Mouse (Mus musculus): ENCODE data around the gene Cab39l. TPM values are rescaled to one million over a fixed set of nuclear protein-coding genes. Genes with fewer than 3 reads are reported as not detected.

The Cab39l gene
- polyA plus RNA-seq, 1 experiment: 26.9 TPM

DNA sequence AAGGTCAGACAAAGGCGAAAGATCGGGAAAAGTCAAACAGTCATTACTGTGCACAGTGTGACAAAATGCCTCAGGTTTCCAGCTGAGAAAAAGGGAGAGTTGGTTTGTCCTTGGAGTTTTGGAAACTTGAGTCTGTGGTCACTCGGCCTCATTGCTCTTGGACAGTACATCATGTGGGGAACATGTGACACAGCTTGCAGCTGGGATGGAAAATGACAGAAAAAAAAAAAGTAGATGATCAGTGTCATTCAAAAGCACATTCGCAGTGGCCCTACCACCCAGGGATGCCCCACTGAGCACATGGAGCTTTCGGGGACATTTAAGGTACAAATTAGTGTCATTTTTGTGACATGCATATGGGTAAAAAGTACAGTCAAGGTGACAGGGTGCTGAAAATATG lies 57.2 kb downstream of the Cab39l start:
- no peak overlapping the region for H3K4me3 ChIP-seq (ENCODE audit: insufficient read depth, low read length)

DNA sequence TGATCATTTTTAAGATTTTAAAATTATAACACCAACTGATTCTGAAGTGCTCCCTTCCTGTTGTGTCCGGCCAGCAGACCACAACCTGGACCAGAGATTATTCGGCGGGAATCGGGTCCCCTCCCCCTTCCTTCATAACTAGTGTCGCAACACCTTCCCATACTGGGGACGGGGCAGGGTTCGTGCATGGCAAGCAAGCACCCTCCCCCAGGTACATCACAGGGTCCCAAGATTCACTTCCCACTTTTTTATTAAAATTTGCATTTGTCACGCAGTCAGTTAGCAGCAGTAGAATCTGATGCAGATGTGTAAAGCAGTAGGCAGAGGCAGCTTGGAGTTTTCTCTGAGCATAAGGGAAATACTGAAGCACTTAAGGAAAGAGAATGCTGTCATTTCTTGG lies 64.1 kb downstream of the Cab39l start:
- no peak overlapping the region for H3K27ac ChIP-seq (ENCODE audit: insufficient read depth, low read depth, low read length)
- H3K4me1 ChIP-seq (ENCODE audit: control insufficient read depth, insufficient read depth, low read length): peaks cover 16% of the 10 kb centered on the region
- no peak for TF ChIP-seq CTCF (IDR thresholded peaks at IDR 0.05; ENCODE audit: low read depth, low read length)
- no peak for TF ChIP-seq POLR2A (IDR thresholded peaks at IDR 0.05; ENCODE audit: borderline replicate concordance, low read depth, low read length)
- no peak overlapping the region for H3K4me3 ChIP-seq (ENCODE audit: insufficient read depth, low read length)

More for the DNA sequence above, 57.2 kb downstream of the Cab39l start:
- TF ChIP-seq CTCF (IDR thresholded peaks at IDR 0.05; ENCODE audit: low read depth, low read length) (no peak), POLR2A (IDR thresholded peaks at IDR 0.05; ENCODE audit: borderline replicate concordance, low read depth, low read length) (no peak)
- Histone ChIP-seq H3K4me1 (ENCODE audit: control insufficient read depth, insufficient read depth, low read length) (peaks cover 15% of the 10 kb centered on the region), H3K27ac (ENCODE audit: insufficient read depth, low read depth, low read length) (no peak overlapping the region)

DNA sequence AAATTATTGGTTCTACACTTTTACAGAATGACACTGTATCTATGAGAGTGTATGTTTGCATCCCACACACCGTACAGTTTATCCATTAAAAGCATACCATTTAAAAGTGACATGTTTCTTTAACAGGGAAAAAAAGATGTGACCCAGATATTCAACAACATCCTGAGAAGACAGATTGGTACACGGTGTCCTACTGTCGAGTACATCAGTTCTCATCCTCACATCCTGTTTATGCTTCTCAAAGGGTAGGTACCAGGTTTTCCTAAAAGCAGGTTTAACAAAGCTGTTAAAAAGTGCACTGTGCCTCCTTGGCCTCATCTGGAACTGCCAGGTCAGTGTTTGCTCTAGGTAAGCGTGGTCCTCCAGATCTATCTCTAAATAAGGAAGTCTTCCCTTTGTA lies 65.4 kb downstream of the Cab39l start:
- Histone ChIP-seq H3K27ac (ENCODE audit: insufficient read depth, low read depth, low read length) (no peak overlapping the region), H3K4me3 (ENCODE audit: insufficient read depth, low read length) (no peak overlapping the region), H3K4me1 (ENCODE audit: control insufficient read depth, insufficient read depth, low read length) (peaks cover 14% of the 10 kb centered on the region)
- TF ChIP-seq CTCF (IDR thresholded peaks at IDR 0.05; ENCODE audit: low read depth, low read length) (no peak), POLR2A (IDR thresholded peaks at IDR 0.05; ENCODE audit: borderline replicate concordance, low read depth, low read length) (no peak)

DNA sequence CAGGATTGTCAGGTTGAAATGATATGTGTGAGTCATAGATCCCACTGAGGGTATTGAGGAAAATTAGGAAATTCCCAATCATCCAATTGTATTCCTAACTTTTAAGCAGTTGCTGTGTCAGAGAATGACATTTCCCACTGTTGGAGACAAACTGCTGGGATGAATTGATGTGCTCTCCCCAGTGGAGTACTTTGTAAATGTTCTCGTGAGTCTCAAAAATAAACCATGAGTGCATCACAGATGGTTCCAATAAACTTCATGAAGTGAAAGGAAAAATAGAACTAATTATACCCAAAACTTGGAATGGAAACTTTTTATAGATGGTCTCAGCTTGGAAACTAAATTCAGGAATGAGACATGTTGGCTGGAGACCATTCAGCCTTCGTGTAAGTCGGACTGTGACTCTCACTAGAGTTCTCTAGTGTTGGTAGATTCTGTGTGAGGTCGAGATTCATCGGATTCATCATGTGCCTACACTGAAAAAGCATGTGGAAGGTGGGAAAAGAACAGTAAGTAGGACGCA lies 73.2 kb downstream of the Cab39l start:
- no peaks in the 10 kb centered on the region for H3K4me1 ChIP-seq (ENCODE audit: control insufficient read depth, insufficient read depth, low read length)
- no peak overlapping the region for H3K27ac ChIP-seq (ENCODE audit: insufficient read depth, low read depth, low read length)
- no peak for TF ChIP-seq POLR2A (IDR thresholded peaks at IDR 0.05; ENCODE audit: borderline replicate concordance, low read depth, low read length)
- no peak for TF ChIP-seq CTCF (IDR thresholded peaks at IDR 0.05; ENCODE audit: low read depth, low read length)
- H3K4me3 ChIP-seq (ENCODE audit: insufficient read depth, low read length): no peak overlapping the region

DNA sequence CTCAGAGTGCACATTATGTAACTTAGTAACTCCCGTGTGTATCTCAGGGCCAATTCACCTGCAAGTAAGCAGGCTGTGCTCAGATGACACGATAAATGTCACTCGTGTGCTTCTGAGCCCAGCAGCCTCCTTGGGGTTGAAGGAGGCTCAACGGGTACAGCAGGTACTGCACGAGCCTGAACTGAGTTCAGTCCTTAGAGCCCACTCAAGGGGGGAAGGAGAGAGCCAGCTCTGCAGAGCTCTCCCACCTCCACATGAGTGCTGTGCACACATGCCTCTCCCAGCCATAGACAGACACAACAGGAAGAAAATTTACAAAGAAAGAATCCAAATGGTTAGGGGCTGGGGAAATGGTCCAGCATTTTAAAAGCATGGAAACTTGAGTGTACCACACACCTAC lies 85.1 kb downstream of the Cab39l start:
- H3K4me3 ChIP-seq (ENCODE audit: insufficient read depth, low read length): no peak overlapping the region
- no peak overlapping the region for H3K27ac ChIP-seq (ENCODE audit: insufficient read depth, low read depth, low read length)
- TF ChIP-seq CTCF (IDR thresholded peaks at IDR 0.05; ENCODE audit: low read depth, low read length) (no peak), POLR2A (IDR thresholded peaks at IDR 0.05; ENCODE audit: borderline replicate concordance, low read depth, low read length) (no peak)
- no peaks in the 10 kb centered on the region for H3K4me1 ChIP-seq (ENCODE audit: control insufficient read depth, insufficient read depth, low read length)

DNA sequence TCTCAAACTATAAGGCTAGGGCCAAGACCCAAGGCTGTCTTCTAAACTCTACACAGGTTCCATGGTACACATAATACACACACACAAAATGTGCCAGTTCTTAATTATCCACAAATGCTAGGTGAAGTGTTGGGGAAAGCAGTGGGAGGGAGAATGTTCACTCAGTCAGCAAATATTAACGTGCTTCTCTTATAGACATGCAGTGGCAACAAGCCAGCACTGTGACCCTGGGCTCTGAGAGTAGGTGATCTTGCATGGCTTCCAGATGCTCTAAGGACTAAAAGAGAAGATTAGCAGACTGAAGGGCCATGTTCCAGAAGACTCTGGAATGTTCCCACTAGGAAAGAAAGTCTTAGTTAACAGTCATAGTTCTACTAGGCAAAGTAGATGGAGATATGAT lies 90.0 kb downstream of the Cab39l start:
- no peak overlapping the region for H3K27ac ChIP-seq (ENCODE audit: insufficient read depth, low read depth, low read length)
- no peak overlapping the region for H3K4me3 ChIP-seq (ENCODE audit: insufficient read depth, low read length)
- TF ChIP-seq CTCF (IDR thresholded peaks at IDR 0.05; ENCODE audit: low read depth, low read length) (no peak), POLR2A (IDR thresholded peaks at IDR 0.05; ENCODE audit: borderline replicate concordance, low read depth, low read length) (no peak)
- no peaks in the 10 kb centered on the region for H3K4me1 ChIP-seq (ENCODE audit: control insufficient read depth, insufficient read depth, low read length)

DNA sequence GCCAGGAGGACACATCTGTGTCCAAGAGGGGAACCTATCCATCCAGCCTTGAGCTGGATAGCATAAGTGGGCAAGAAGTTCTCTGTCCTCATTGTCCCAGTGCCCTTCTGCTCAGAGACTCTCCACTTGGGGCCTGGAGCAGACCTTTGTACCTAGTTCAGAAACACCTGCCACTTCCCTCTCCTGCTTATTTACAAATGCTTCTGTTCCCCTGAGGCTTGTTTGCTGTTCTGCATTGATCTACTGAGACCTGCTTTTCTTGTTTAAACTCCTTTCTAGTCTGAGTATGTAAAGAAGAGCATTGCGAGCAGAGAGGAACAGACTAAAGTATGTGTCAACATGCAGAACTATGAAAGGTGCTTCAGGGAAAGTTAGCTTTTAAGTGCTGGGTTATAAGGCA lies 92.2 kb downstream of the Cab39l start:
- no peak for TF ChIP-seq CTCF (IDR thresholded peaks at IDR 0.05; ENCODE audit: low read depth, low read length)
- no peak for TF ChIP-seq POLR2A (IDR thresholded peaks at IDR 0.05; ENCODE audit: borderline replicate concordance, low read depth, low read length)
- H3K4me3 ChIP-seq (ENCODE audit: insufficient read depth, low read length): no peak overlapping the region
- no peak overlapping the region for H3K27ac ChIP-seq (ENCODE audit: insufficient read depth, low read depth, low read length)
- H3K4me1 ChIP-seq (ENCODE audit: control insufficient read depth, insufficient read depth, low read length): no peaks in the 10 kb centered on the region

DNA sequence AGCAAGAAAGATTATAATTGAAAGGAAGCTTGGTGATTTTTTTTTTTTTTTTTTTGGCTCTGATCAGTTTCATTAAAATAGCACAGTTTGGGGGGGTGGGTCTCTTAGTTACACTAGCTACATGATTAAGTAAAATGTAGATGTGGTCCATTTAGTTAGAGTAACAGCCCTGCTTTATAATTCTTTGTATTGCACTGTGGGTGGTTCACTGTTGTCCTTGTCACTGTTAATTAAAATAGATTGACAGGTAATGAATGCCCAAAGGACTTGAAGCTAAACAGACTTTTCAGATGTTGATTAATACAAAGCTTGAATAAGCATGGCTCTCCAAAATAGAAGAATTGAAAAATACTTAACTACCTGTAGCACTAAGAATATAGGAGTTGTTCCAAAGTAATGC lies 93.1 kb downstream of the Cab39l start:
- H3K4me1 ChIP-seq (ENCODE audit: control insufficient read depth, insufficient read depth, low read length): no peaks in the 10 kb centered on the region
- H3K4me3 ChIP-seq (ENCODE audit: insufficient read depth, low read length): no peak overlapping the region
- TF ChIP-seq CTCF (IDR thresholded peaks at IDR 0.05; ENCODE audit: low read depth, low read length) (no peak), POLR2A (IDR thresholded peaks at IDR 0.05; ENCODE audit: borderline replicate concordance, low read depth, low read length) (no peak)
- H3K27ac ChIP-seq (ENCODE audit: insufficient read depth, low read depth, low read length): no peak overlapping the region

DNA sequence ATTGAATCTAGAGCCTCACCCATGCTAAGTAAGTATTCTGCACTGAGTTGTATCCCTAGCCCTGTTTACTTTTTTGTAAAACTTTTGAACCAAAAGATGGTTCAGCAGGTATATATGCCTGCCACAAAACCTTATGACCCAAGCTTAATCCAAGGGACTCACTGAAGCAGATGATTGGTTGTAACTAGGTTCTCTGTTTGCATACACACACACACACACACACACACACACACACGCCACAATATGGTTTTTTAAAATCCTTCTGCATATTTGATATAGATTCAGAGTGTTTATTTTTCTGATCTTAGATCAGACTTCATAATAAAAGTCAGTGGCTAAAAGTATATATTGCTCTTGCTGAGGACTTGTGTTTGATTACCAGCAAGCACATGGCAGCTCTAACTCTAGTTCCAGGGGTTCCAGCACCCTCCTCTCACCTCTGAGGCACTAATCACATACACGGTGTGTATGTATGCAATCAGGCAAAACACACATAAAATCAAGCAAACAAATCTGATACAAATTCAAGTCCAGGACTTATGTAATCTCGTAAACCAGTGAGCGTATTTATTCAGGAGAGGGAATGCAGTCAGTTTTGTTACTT lies 97.2 kb downstream of the Cab39l start:
- Histone ChIP-seq H3K4me3 (ENCODE audit: insufficient read depth, low read length) (no peak overlapping the region), H3K4me1 (ENCODE audit: control insufficient read depth, insufficient read depth, low read length) (no peaks in the 10 kb centered on the region), H3K27ac (ENCODE audit: insufficient read depth, low read depth, low read length) (no peak overlapping the region)
- TF ChIP-seq CTCF (IDR thresholded peaks at IDR 0.05; ENCODE audit: low read depth, low read length) (no peak), POLR2A (IDR thresholded peaks at IDR 0.05; ENCODE audit: borderline replicate concordance, low read depth, low read length) (no peak)

DNA sequence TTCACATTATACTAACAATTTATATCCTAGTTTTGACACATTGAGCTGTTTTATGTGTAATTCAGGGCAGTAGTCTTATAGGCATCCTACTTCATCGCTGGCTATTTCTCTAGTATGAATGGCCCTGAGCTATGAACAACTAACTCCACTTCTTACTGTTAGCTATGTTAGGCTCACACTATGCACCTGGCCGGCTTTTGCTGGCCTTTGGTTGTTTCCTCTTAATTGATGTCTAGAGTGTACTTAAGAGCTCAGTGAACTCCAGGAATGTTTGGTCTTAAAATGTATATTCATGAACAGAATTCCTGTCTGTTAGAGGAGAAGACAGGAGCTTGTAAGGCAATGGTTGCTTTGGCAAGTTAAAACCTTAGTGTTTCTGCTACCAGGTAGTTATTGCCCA lies 99.5 kb downstream of the Cab39l start:
- H3K4me1 ChIP-seq (ENCODE audit: control insufficient read depth, insufficient read depth, low read length): no peaks in the 10 kb centered on the region
- TF ChIP-seq POLR2A (IDR thresholded peaks at IDR 0.05; ENCODE audit: borderline replicate concordance, low read depth, low read length): no peak
- no peak for TF ChIP-seq CTCF (IDR thresholded peaks at IDR 0.05; ENCODE audit: low read depth, low read length)
- H3K27ac ChIP-seq (ENCODE audit: insufficient read depth, low read depth, low read length): no peak overlapping the region
- no peak overlapping the region for H3K4me3 ChIP-seq (ENCODE audit: insufficient read depth, low read length)
